Mouse (Mus musculus): ENCODE data around the gene Hist1h4a.

Gene Hist1h4a

GRCm38 (mm10) chr13:23740256-23740840 lies 20.7 kb downstream of the Hist1h4a start:
- WGBS, result 28% methylated on average over 13 of the region's 13 CpGs

- under 1% methylated on average over 14 of the region's 14 CpGs for WGBS
Observed at GRCm38 (mm10) chr13:23739922-23740252, 21.1 kb downstream of the Hist1h4a start.

GRCm38 (mm10) chr13:23739069-23739921 lies 21.7 kb downstream of the Hist1h4a start:
- under 1% methylated on average over 39 of the region's 39 CpGs for WGBS

GRCm38 (mm10) chr13:23738677-23739068 lies 22.4 kb downstream of the Hist1h4a start, which contains the start of gene Hist1h1c:
TSS of gene Hist1h1c (plus strand) at chr13:23738808.
- under 1% methylated on average over 38 of the region's 38 CpGs for WGBS

- 23% methylated on average over 4 of the region's 4 CpGs for WGBS
Observed at GRCm38 (mm10) chr13:23738041-23738440, 23.0 kb downstream of the Hist1h4a start.

- WGBS, result 90% methylated on average over 5 of the region's 5 CpGs
Observed at GRCm38 (mm10) chr13:23737091-23737490, 23.9 kb downstream of the Hist1h4a start.

DNA sequence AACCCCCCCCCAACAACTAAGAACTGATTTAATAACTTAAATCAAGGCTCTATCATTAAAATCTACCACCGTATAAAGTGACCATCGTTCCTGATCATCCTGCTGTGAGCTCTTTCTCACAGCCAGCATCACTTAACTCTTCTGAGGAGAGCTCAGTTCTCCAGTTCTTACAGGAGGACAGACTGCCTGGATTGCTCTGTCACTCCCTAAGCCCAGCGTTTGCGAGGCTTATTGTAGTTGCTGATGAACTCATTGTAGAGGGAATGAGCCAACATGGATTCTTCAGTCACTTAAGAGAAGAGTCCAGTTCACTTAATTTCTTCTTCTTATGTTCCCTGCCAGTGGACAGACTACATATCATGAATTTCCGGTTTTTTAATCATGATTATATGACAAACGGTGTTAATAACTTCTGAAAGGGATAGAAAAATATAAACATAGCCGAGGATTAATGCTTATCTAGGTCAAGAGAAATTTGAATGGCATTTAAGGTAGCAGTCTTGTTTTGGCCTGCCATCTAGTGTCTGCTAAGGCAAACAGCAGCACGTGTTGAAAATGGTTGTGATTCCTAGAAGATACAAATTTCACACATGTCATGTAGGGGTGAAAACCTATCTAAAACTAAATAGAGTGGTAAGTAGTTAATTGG lies 28.8 kb downstream of the Hist1h4a start:
- 21% methylated on average over 8 of the region's 8 CpGs for WGBS

DNA sequence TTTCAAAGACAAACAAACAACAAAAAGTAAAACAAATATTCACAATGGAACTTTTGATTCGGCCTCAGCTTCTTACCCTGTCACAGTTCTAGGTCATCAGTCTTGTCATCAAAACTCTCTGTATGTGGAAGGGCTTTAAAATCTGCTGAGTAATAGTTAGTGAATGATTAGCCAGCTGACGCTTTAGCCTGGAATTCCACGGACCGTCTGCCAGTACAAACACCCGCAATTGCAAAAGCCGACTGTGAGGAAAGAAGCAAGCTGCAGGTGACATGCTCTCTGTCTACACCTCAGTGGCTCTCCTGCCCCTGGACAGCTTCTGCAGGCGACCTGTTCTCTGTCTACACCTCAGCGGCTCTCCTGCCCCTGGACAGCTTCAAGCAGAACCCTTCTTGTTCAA lies 30.6 kb downstream of the Hist1h4a start:
- WGBS, result 55% methylated on average over 8 of the region's 8 CpGs

DNA sequence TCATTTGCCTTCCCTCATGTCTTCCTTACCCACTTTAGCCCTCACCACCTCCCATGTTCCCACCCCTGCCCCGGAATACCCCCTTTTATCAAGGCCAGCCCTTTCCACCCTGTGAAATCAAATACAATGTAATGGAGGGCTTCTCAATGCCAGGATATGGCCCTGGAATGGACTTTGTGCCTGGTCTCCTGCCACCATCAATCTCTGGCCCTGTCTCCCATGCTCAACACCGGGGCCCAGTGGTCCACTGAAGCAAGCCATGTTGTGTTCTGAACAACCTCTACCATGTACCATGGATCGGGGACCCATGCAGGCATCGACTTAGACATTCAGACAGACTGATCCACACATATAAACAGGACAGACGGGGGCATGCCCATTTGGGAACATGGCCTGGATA lies 31.3 kb downstream of the Hist1h4a start:
- WGBS, result 93% methylated on average over 5 of the region's 5 CpGs

- 85% methylated on average over 9 of the region's 9 CpGs for WGBS
Observed at GRCm38 (mm10) chr13:23729192-23729525, 31.9 kb downstream of the Hist1h4a start.

DNA sequence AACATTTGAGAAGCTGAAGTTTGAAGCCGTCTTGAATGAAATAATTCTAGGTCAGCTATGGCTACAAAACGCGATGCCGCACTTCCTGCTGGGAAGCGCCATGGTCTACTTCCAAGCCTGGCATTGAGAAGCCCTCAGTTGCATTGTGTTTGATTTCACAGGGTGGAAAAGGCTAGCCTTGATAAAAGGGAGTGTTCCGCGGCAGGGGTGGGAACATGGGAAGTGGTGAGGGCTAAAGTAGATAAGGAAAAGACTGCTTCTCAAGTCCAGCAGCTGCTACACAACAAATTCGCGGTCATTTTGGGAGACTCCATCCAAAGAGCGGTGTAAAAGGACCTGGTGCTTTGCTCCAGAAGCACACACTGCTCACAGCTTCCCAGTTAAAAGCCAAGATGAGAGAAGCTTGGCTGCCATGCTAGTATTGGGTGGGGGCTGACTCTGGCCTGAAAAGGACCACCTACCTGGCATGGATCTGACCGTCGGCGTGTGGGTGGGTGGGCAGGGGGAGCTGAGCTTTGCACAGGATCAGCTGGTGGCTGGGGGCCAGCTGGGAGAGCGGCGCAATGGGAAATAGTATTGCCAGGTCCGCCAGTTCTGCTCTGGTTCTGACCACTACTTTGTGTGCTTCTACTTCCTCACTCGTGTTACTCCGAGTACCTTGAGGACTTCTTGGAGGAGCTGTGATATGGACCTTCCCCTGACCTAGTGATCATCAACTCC lies 32.4 kb downstream of the Hist1h4a start:
- WGBS, result 81% methylated on average over 18 of the region's 18 CpGs

DNA sequence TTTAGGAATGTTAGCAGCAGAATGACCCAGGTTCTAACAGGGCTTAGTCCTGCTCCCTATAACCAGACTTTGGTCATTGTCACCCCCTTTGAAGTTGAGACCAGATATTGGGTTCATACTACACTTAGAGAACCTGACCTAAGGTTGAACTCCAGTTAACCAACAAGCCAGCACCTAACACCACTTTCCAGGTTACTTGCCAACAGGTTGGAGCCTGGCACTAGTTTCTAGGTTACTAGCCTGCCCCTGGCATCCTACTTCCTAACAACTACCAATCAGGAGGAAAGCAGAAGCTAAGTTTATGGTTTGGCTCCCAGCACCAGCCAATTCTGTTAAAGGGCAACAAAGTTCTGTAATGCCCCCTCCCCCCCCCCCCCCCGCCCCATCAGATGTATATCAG lies 35.8 kb downstream of the Hist1h4a start:
- WGBS, result 86% methylated on average over 1 of the region's 1 CpGs

DNA sequence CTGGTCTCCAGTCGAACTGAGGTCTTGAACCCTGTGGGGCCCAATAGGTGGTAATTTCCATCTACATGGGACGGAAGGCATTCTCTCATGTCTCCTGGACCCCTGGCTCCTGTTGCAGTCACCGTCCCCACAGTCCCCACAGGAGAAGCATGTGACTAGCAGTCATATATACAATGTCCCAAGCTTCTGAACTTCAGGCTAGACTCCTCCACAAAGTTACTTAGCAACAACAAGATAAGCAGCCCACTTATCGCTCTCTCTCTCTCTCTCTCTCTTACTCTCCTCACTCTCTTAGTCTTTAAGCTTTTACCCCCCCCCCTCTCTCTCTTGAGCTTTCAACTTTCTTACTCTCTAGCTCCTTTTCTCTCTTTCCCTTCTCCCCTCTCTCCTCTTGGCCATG lies 36.8 kb downstream of the Hist1h4a start:
- 92% methylated on average over 4 of the region's 4 CpGs for WGBS

DNA sequence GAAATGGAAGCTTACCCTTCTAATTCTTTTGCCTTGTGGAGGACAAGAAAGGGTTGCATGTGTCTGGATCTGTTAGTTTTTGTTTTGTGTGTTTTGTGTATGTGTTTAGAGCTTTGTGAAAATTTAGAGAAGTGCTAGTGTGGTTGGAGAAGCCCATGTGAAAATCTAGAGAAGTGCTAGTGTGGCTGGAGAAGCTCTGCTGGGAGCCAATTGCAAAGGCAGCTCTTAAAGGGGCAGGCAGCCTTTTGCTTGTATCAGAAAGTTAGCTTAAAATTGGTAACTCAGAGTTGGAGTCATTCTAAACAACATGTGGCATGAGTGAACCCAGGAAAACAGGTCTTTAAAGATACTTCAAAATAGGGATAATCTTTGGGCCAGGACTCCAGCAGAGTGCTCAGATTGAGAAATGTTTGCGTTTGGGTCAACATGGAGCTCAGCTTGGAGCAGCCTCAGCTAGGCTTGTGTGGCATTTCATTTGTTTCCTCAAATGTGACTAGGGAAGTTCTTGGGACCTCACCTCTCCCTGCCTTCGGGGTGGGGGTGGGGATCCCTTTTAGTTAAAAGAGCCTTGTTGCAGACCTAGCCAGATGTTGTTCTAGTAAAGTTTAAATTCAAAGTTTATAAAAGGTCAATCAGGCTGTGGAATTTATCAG lies 43.3 kb downstream of the Hist1h4a start:
- WGBS, result 25% methylated on average over 2 of the region's 2 CpGs

DNA sequence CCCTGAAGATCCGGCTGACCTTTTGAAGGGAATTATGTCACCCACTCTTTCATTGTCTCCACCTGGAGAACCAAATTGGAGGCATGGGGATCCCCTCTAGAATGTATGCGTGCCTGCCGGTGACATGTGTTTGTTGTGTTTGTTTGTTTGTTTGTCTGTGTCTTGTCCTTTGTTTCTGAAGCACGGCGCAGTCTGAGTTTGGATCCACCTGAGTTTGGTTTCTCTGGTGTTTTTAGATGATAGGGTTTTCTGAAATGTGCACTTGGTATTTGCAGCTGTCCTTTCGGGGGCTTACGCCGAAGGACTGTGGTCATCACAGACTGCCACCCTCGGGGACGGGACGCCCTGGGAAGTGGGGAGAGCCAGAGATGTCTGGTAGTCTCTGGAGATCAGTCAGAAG lies 43.9 kb downstream of the Hist1h4a start:
- 63% methylated on average over 11 of the region's 11 CpGs for WGBS

- WGBS, result 83% methylated on average over 5 of the region's 5 CpGs
Observed at GRCm38 (mm10) chr13:23716261-23717042, 44.6 kb downstream of the Hist1h4a start.

Measured in cerebral cortex, adult 2 months (tissue).